Mouse (Mus musculus) heart, adult 2 months (tissue): ENCODE data around the gene Scel. TPM values are rescaled to one million over a fixed set of nuclear protein-coding genes. Genes with fewer than 3 reads are reported as not detected.

Experiments used
- DNase-seq, 2 experiments: peaks; one replicate each; pipeline ENCODE4 v3.0.0; 2021
- H3K27ac ChIP-seq: fragments of 200-600 bp; 2 replicates; pipeline ENCODE4 v1.8.1; 2022
- H3K27me3 ChIP-seq: fragments of 200-500 bp; 2 replicates; pipeline ENCODE4 v1.6.1; 2012; ENCODE audit warnings: mild to moderate bottlenecking, low read length, inconsistent platforms, mixed read lengths; ENCODE audit not compliant: control insufficient read depth, insufficient read depth
- H3K36me3 ChIP-seq: fragments of 200-500 bp; 2 replicates; pipeline ENCODE4 v1.6.1; 2012; ENCODE audit warnings: low read length, inconsistent platforms; ENCODE audit not compliant: control insufficient read depth, insufficient read depth
- H3K4me1 ChIP-seq: fragments of 200-500 bp; 2 replicates; pipeline ENCODE4 v1.6.1; 2011; ENCODE audit warnings: low read length; ENCODE audit not compliant: control insufficient read depth, insufficient read depth
- H3K4me3 ChIP-seq: fragments of 200-600 bp; 2 replicates; pipeline ENCODE4 v1.8.1; 2022
- H3K79me2 ChIP-seq: fragments of 200-500 bp; replicated peaks from 2 replicates; pipeline ENCODE4 v1.6.1; 2012; ENCODE audit warnings: mild to moderate bottlenecking, inconsistent platforms, low read length, moderate library complexity, mixed read lengths; ENCODE audit not compliant: control insufficient read depth, insufficient read depth
- H3K9ac ChIP-seq: fragments of 200-500 bp; 2 replicates; pipeline ENCODE4 v1.6.1; 2012; ENCODE audit warnings: low read depth, mild to moderate bottlenecking, control low read depth, inconsistent platforms, low read length, mixed read lengths
- CTCF ChIP-seq: fragments of 200-600 bp; IDR thresholded peaks from 2 replicates; pipeline ENCODE4 v1.8.1; 2022; ENCODE audit warnings: antibody characterized with exemption, mild to moderate bottlenecking, moderate library complexity
- EP300 ChIP-seq: fragments of 200-500 bp; IDR thresholded peaks from 2 replicates; pipeline ENCODE4 v1.6.1; 2011; ENCODE audit warnings: low read depth, low read length, control low read depth; ENCODE audit not compliant: insufficient read depth
- POLR2A ChIP-seq: fragments of 200-500 bp; IDR thresholded peaks from 2 replicates; pipeline ENCODE4 v1.6.1; 2011; ENCODE audit warnings: mild to moderate bottlenecking, low read depth, low read length, control low read depth; ENCODE audit not compliant: insufficient read depth
- WGBS: fragments of 180-500 bp; shearing (Covaris S2); methylation state at CpG from one replicate; pipeline ENCODE4 v1.1.7; 2018; 5-methylcytosine and 5-hydroxymethylcytosine counted together
- intact Hi-C: fragments of 180-260 bp; cut with DNase I; formaldehyde crosslinking; loops from one replicate; pipeline ENCODE4 v1.15.1; 2025
- polyA plus RNA-seq: library from polyadenylated mRNA; depleted of rRNA; stranded (reverse); fragments of >200 nt; gene quantifications from 2 replicates; pipeline ENCODE4 v1.2.3, GENCODE M21; 2012
- total RNA-seq, 2 experiments: library from RNA; stranded (reverse); gene quantifications; 2 replicates each; pipeline ENCODE4 v1.2.3; 2021

Scel gene
- total and polyA plus RNA-seq, 3 experiments, result 0.11 to 0.42 (median 0.21) TPM

GRCm38 (mm10) chr14:103537355-103538056 lies 24.4 kb downstream of the Scel start:
- peak; percentile 82 for TF ChIP-seq CTCF
- no peak for TF ChIP-seq POLR2A
- intact Hi-C loops, result loop anchor here (1.0 to 10.0 kb wide), 3 partner anchors 470 to 743 kb away; no protein-coding TSS in a partner anchor

GRCm38 (mm10) chr14:103539796-103540195 lies 26.7 kb downstream of the Scel start:
- intact Hi-C loops, result loop anchor here (5.0 to 10.0 kb wide), 2 partner anchors 472 to 745 kb away; no protein-coding TSS in a partner anchor
- no peak overlapping the region for H3K27ac ChIP-seq
- H3K4me3 ChIP-seq, result no peak overlapping the region
- DNase-seq, result no peak
- H3K4me1 ChIP-seq, result no peaks in the 10 kb centered on the region
- no peak overlapping the region for H3K9ac ChIP-seq
- H3K36me3 ChIP-seq, result no peaks in the 10 kb centered on the region
- 50% methylated on average over 4 of the region's 4 CpGs for WGBS
- TF ChIP-seq EP300, result no peak
- no peak for TF ChIP-seq POLR2A
- no peak for TF ChIP-seq CTCF
- H3K27me3 ChIP-seq, result no peaks in the 10 kb centered on the region
- no peaks in the 10 kb centered on the region for H3K79me2 ChIP-seq

More at GRCm38 (mm10) chr14:103537355-103538056, 24.4 kb downstream of the Scel start:
- WGBS, result 15% methylated on average over 13 of the region's 13 CpGs
- H3K79me2 ChIP-seq, result no peaks in the 10 kb centered on the region
- H3K27me3 ChIP-seq, result no peaks in the 10 kb centered on the region
- no peak overlapping the region for H3K4me3 ChIP-seq
- no peak overlapping the region for H3K27ac ChIP-seq
- no peaks in the 10 kb centered on the region for H3K36me3 ChIP-seq
- H3K9ac ChIP-seq, result no peak overlapping the region
- no peaks in the 10 kb centered on the region for H3K4me1 ChIP-seq
- peak in 1 of 2 experiments; percentile 30 for DNase-seq

- no peak overlapping the region for H3K4me3 ChIP-seq
- H3K79me2 ChIP-seq, result no peaks in the 10 kb centered on the region
- intact Hi-C loops, result no loop called here
- DNase-seq, result no peak
- H3K9ac ChIP-seq, result no peak overlapping the region
- H3K27me3 ChIP-seq, result no peaks in the 10 kb centered on the region
- WGBS, result 63% methylated on average over 5 of the region's 5 CpGs
- TF ChIP-seq CTCF (no peak), EP300 (no peak), POLR2A (no peak)
- no peaks in the 10 kb centered on the region for H3K36me3 ChIP-seq
- no peaks in the 10 kb centered on the region for H3K4me1 ChIP-seq
- H3K27ac ChIP-seq, result no peak overlapping the region
Observed at GRCm38 (mm10) chr14:103541679-103542078, 28.5 kb downstream of the Scel start.

GRCm38 (mm10) chr14:103543304-103544079 lies 30.4 kb downstream of the Scel start:
- Histone ChIP-seq H3K27ac (no peak overlapping the region), H3K36me3 (no peaks in the 10 kb centered on the region), H3K9ac (no peak overlapping the region), H3K79me2 (no peaks in the 10 kb centered on the region), H3K4me1 (no peaks in the 10 kb centered on the region), H3K4me3 (no peak overlapping the region), H3K27me3 (no peaks in the 10 kb centered on the region)
- TF ChIP-seq EP300, result no peak
- no peak for TF ChIP-seq CTCF
- no peak for TF ChIP-seq POLR2A
- DNase-seq, result no peak
- 45% methylated on average over 4 of the region's 4 CpGs for WGBS
- intact Hi-C loops, result no loop called here

- TF ChIP-seq EP300, result no peak
- Histone ChIP-seq H3K4me1 (no peaks in the 10 kb centered on the region), H3K27ac (no peak overlapping the region), H3K27me3 (no peaks in the 10 kb centered on the region; the same call in 1 of the 2 replicates), H3K79me2 (no peaks in the 10 kb centered on the region), H3K4me3 (no peak overlapping the region), H3K36me3 (no peaks in the 10 kb centered on the region), H3K9ac (no peak overlapping the region)
- no peak for DNase-seq
- intact Hi-C loops, result no loop called here
- WGBS, result 42% methylated on average over 8 of the region's 8 CpGs
Observed at GRCm38 (mm10) chr14:103545734-103546133, 32.6 kb downstream of the Scel start.

DNA sequence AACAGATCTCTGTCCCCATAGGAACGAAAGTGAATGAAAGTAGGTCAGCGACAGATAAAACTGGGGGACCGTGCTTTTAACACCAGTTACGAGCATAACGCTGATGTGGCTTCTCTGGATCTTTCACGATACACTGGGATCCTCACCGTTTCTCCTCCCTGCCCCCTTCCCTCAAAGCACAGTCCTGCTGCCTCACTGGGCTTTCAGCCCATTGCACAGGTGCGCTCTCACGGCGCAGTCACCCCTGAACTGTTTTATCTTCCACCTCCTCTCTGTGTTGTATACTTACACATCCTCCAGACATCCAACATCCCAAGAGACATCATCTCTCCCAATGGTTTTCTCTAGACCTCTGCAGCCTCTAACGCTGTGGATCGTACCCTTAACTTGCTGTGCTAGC lies 33.1 kb downstream of the Scel start:
- no peak overlapping the region for H3K27ac ChIP-seq
- H3K4me1 ChIP-seq, result no peaks in the 10 kb centered on the region
- no peaks in the 10 kb centered on the region for H3K79me2 ChIP-seq
- H3K9ac ChIP-seq, result no peak overlapping the region
- DNase-seq, result no peak
- TF ChIP-seq CTCF (no peak), POLR2A (no peak), EP300 (no peak)
- H3K36me3 ChIP-seq, result no peaks in the 10 kb centered on the region
- intact Hi-C loops, result no loop called here
- WGBS, result 75% methylated on average over 12 of the region's 12 CpGs
- H3K4me3 ChIP-seq, result no peak overlapping the region
- H3K27me3 ChIP-seq, result no peaks in the 10 kb centered on the region; the same call in 1 of the 2 replicates
